Mouse (Mus musculus): ENCODE data around the gene Faim2. TPM values are rescaled to one million over a fixed set of nuclear protein-coding genes. Genes with fewer than 3 reads are reported as not detected.

Faim2 gene
- 0.81 and 0.95 TPM in 2 replicates for polyA plus RNA-seq (2015; fragmentation: Nextera tagmentation; extraction: Ambion mirVana)

DNA sequence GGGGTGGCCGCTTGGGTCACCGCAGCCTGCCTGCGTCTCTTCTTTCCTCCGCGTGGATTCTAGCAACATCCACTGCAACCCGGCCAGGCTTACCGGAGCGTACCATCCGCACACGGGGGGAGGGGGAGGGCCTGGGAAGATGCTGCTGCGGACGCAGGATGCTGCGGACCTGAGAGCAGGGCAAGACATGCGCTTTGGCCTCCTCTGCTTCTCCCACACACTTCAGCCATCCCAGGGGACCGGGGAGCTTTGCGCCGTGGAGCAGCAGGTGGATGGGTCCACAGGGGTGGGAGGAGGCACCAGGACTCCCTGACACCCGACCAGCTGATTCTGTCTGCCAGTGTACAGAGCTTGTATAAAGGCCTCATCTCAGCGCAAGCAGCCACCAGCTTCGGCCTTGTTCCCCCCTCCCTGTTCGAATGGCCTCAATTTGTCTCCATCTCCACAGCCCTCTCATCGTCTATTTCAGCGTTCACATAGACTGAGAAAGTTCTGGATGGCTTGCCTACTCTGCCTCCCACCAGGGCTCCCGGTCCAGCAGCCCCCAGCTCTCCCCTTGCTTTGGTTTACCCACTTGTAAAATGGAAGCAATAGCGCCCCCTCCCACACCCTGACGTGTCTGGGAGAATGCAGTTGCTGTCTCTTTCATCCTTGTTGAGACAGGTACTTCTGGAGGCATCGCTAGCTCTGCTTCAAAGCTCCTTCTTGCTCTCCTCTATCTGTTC lies at the start of gene Faim2:
TSS of gene Faim2 (minus strand) at position 537 of the 725 bp plus-strand sequence.
- Histone ChIP-seq H3K27ac (ENCODE audit: low read length) (no peak within 1 kb of the TSS), H3K4me3 (ENCODE audit: low read depth, low read length) (no peak within 1 kb of the TSS), H3K4me2 (replicated peaks; ENCODE audit: low read depth, low read length) (no peak within 1 kb of the TSS), H3K4me1 (ENCODE audit: insufficient read depth, low read depth, low read length) (no peaks in the 10 kb centered on the region), H3K36me3 (ENCODE audit: insufficient read depth, low read length) (no peaks in the 10 kb centered on the region), H3K9ac (replicated peaks; ENCODE audit: low read depth) (no peak within 1 kb of the TSS), H3K27me3 (replicated peaks; ENCODE audit: insufficient read depth, low read length) (no peaks in the 10 kb centered on the region), H3K9me3 (ENCODE audit: low read length) (no peaks in the 10 kb centered on the region)
- no peak for TF ChIP-seq EP300 (IDR thresholded peaks at IDR 0.05)
- peak; percentile 9; the same call in 1 of the 2 replicates for TF ChIP-seq CTCF (IDR thresholded peaks at IDR 0.05)
- WGBS = 27% methylated on average over 25 of the region's 27 CpGs
- DNase-seq (ENCODE audit: low spot score) (no peak), ATAC-seq (no peak)

- Histone ChIP-seq H3K27me3 (replicated peaks; ENCODE audit: insufficient read depth, low read length) (no peaks in the 10 kb centered on the region), H3K4me2 (replicated peaks; ENCODE audit: low read depth, low read length) (no peak overlapping the region), H3K36me3 (ENCODE audit: insufficient read depth, low read length) (no peaks in the 10 kb centered on the region), H3K27ac (ENCODE audit: low read length) (no peak overlapping the region), H3K9me3 (ENCODE audit: low read length) (no peaks in the 10 kb centered on the region), H3K9ac (replicated peaks; ENCODE audit: low read depth) (no peak overlapping the region), H3K4me3 (ENCODE audit: low read depth, low read length) (no peak overlapping the region), H3K4me1 (ENCODE audit: insufficient read depth, low read depth, low read length) (no peaks in the 10 kb centered on the region)
- ATAC-seq = peak; percentile 23; the same call in 1 of the 2 replicates
- TF ChIP-seq CTCF (IDR thresholded peaks at IDR 0.05) = no peak
- no peak for TF ChIP-seq EP300 (IDR thresholded peaks at IDR 0.05)
- 42% methylated on average over 10 of the region's 10 CpGs for WGBS
- peak; percentile 35 for DNase-seq (ENCODE audit: low spot score)
These were observed 41.2 kb upstream of the Faim2 start for GRCm38 (mm10) chr15:99569123-99569522.

DNA sequence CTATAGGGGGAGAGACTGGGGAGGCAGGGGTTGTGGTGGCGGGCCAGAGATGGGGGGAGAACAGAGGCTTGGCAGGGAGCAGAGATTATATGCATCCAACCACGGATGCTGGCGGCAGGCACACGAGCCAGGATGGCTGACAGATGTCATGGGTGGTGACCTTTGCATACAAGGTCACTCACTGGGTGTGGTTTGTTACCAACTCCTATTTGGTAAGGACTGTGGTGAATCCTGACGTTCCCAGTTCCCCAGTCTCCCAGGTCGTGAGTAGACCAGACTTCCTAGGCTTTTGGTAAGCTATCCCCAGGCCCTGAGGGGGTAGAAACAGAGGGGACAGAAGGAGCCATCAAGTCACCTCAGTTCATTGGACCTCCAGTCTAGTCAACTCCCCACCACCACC lies 40.7 kb upstream of the Faim2 start:
- ATAC-seq = no peak

GRCm38 (mm10) chr15:99567371-99567770 lies 39.4 kb upstream of the Faim2 start:
- Histone ChIP-seq H3K4me2 (replicated peaks; ENCODE audit: low read depth, low read length) (no peak overlapping the region), H3K4me3 (ENCODE audit: low read depth, low read length) (no peak overlapping the region), H3K27me3 (replicated peaks; ENCODE audit: insufficient read depth, low read length) (no peaks in the 10 kb centered on the region), H3K36me3 (ENCODE audit: insufficient read depth, low read length) (no peaks in the 10 kb centered on the region), H3K9ac (replicated peaks; ENCODE audit: low read depth) (no peak overlapping the region), H3K9me3 (ENCODE audit: low read length) (no peaks in the 10 kb centered on the region), H3K4me1 (ENCODE audit: insufficient read depth, low read depth, low read length) (no peaks in the 10 kb centered on the region), H3K27ac (ENCODE audit: low read length) (no peak overlapping the region)
- no peak for TF ChIP-seq CTCF (IDR thresholded peaks at IDR 0.05)
- no peak for TF ChIP-seq EP300 (IDR thresholded peaks at IDR 0.05)
- peak; percentile 39 for DNase-seq (ENCODE audit: low spot score)
- peak; percentile 29; the same call in 1 of the 2 replicates for ATAC-seq
- WGBS = 32% methylated on average over 4 of the region's 4 CpGs

More for the DNA sequence above, 40.7 kb upstream of the Faim2 start:
- TF ChIP-seq CTCF (IDR thresholded peaks at IDR 0.05) (no peak), EP300 (IDR thresholded peaks at IDR 0.05) (no peak)
- Histone ChIP-seq H3K9ac (replicated peaks; ENCODE audit: low read depth) (no peak overlapping the region), H3K27me3 (replicated peaks; ENCODE audit: insufficient read depth, low read length) (no peaks in the 10 kb centered on the region), H3K4me3 (ENCODE audit: low read depth, low read length) (no peak overlapping the region), H3K9me3 (ENCODE audit: low read length) (no peaks in the 10 kb centered on the region), H3K27ac (ENCODE audit: low read length) (no peak overlapping the region), H3K4me1 (ENCODE audit: insufficient read depth, low read depth, low read length) (no peaks in the 10 kb centered on the region), H3K4me2 (replicated peaks; ENCODE audit: low read depth, low read length) (no peak overlapping the region), H3K36me3 (ENCODE audit: insufficient read depth, low read length) (no peaks in the 10 kb centered on the region)
- 55% methylated on average over 6 of the region's 6 CpGs for WGBS
- DNase-seq (ENCODE audit: low spot score) = no peak

- DNase-seq (ENCODE audit: low spot score) = no peak
- Histone ChIP-seq H3K27ac (ENCODE audit: low read length) (no peak overlapping the region), H3K9ac (replicated peaks; ENCODE audit: low read depth) (no peak overlapping the region), H3K27me3 (replicated peaks; ENCODE audit: insufficient read depth, low read length) (no peaks in the 10 kb centered on the region), H3K4me1 (ENCODE audit: insufficient read depth, low read depth, low read length) (no peaks in the 10 kb centered on the region), H3K36me3 (ENCODE audit: insufficient read depth, low read length) (no peaks in the 10 kb centered on the region), H3K4me3 (ENCODE audit: low read depth, low read length) (no peak overlapping the region), H3K9me3 (ENCODE audit: low read length) (no peaks in the 10 kb centered on the region), H3K4me2 (replicated peaks; ENCODE audit: low read depth, low read length) (no peak overlapping the region)
- TF ChIP-seq CTCF (IDR thresholded peaks at IDR 0.05) (no peak), EP300 (IDR thresholded peaks at IDR 0.05) (no peak)
- no peak for ATAC-seq
- WGBS = 62% methylated on average over 10 of the region's 10 CpGs
These were observed 32.3 kb upstream of the Faim2 start for GRCm38 (mm10) chr15:99560246-99560645.

- no peak for ATAC-seq
- H3K9me3 ChIP-seq (ENCODE audit: low read length) = no peaks in the 10 kb centered on the region
- H3K9ac ChIP-seq (replicated peaks; ENCODE audit: low read depth) = no peak overlapping the region
- DNase-seq (ENCODE audit: low spot score) = no peak
- peak; percentile 35 for TF ChIP-seq CTCF (IDR thresholded peaks at IDR 0.05)
- TF ChIP-seq EP300 (IDR thresholded peaks at IDR 0.05) = no peak
- no peaks in the 10 kb centered on the region for H3K27me3 ChIP-seq (replicated peaks; ENCODE audit: insufficient read depth, low read length)
- no peak overlapping the region for H3K4me3 ChIP-seq (ENCODE audit: low read depth, low read length)
- H3K36me3 ChIP-seq (ENCODE audit: insufficient read depth, low read length) = no peaks in the 10 kb centered on the region
- no peaks in the 10 kb centered on the region for H3K4me1 ChIP-seq (ENCODE audit: insufficient read depth, low read depth, low read length)
- WGBS = 91% methylated on average over 1 of the region's 1 CpGs
- no peak overlapping the region for H3K27ac ChIP-seq (ENCODE audit: low read length)
- no peak overlapping the region for H3K4me2 ChIP-seq (replicated peaks; ENCODE audit: low read depth, low read length)
These were observed 31.0 kb upstream of the Faim2 start for GRCm38 (mm10) chr15:99558947-99559346.

All from lung, postnatal 0 days (tissue).